Mouse (Mus musculus): ENCODE measurements at regions not wholly inside any gene's neighbourhood (a gene's known extent, or its start where the extent isn't known, plus 50 kb on each side); places are given as distances from the start of the nearest gene placed in this dataset.

DNA sequence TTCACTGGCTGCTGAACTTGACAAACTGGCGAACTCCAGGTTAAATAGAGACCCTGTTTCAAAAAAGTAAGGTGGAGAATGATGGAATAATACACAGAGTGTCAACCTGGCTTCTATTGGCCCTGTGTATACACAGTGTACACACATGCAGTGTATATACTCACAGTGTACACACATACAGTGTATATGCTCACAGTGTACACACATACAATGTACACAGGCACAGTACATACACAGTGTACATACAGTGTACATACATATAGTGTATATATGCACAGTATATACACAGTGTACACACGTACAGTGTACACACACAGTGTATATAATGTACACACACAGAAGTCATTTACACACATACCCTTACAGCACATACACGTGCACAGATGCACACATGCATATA is 52.4 kb upstream of the Aldh1b1 start:
- ATAC-seq (ENCODE audit: insufficient number of reproducible peaks, insufficient read depth, low FRiP score, low read depth) = no peak
- Histone ChIP-seq H3K27me3 (ENCODE audit: control insufficient read depth, insufficient read depth, low read length) (no peaks in the 10 kb centered on the region), H3K4me2 (ENCODE audit: low read length) (no peak overlapping the region), H3K9me3 (ENCODE audit: control insufficient read depth, low read length) (no peaks in the 10 kb centered on the region), H3K4me3 (ENCODE audit: control insufficient read depth in 1 of 2, insufficient read depth in 1 of 2, low read depth in 1 of 2, low read length in 2 of 2) (no peak overlapping the region), H3K36me3 (ENCODE audit: control insufficient read depth, insufficient read depth, low read length) (no peaks in the 10 kb centered on the region), H3K27ac (replicated peaks in 1 of 2; ENCODE audit: control insufficient read depth in 1 of 2, insufficient read depth in 1 of 2, low read depth in 2 of 2, low read length in 2 of 2) (no peak overlapping the region), H3K4me1 (ENCODE audit: control insufficient read depth in 2 of 2, insufficient read depth in 2 of 2, low read length in 2 of 2) (no peaks in the 10 kb centered on the region), H3K9ac (ENCODE audit: low read length) (no peak overlapping the region)
- WGBS = 94% methylated on average over 3 of the region's 3 CpGs

DNA sequence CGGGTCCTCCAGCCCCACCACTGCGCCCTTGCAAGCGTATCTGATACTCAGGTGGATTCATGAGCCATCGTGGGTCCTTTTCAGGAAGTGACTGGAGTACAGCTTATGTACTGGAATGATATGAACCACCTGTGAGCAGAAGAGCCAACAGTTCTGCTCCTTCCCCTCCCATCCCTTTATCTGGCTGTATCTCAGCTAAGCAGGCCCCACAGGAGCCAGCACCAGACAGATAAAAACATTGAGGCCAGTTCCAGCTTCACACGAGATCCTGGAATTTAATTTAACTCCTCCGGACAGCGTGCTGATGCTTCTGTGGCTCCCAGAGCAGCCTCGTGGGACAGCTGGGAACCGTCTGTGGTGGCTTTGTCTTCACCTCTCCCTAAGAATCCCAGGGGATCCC is 53.1 kb upstream of the Aldh1b1 start:
- no peak overlapping the region for H3K27ac ChIP-seq (replicated peaks in 1 of 2; ENCODE audit: control insufficient read depth in 1 of 2, insufficient read depth in 1 of 2, low read depth in 2 of 2, low read length in 2 of 2)
- H3K9ac ChIP-seq (ENCODE audit: low read length) = no peak overlapping the region
- H3K36me3 ChIP-seq (ENCODE audit: control insufficient read depth, insufficient read depth, low read length) = no peaks in the 10 kb centered on the region
- H3K9me3 ChIP-seq (ENCODE audit: control insufficient read depth, low read length) = no peaks in the 10 kb centered on the region
- ATAC-seq (ENCODE audit: insufficient number of reproducible peaks, insufficient read depth, low FRiP score, low read depth) = no peak
- H3K4me3 ChIP-seq (ENCODE audit: control insufficient read depth in 1 of 2, insufficient read depth in 1 of 2, low read depth in 1 of 2, low read length in 2 of 2) = no peak overlapping the region
- WGBS = 48% methylated on average over 9 of the region's 9 CpGs
- H3K4me1 ChIP-seq (ENCODE audit: control insufficient read depth in 2 of 2, insufficient read depth in 2 of 2, low read length in 2 of 2) = no peaks in the 10 kb centered on the region
- H3K4me2 ChIP-seq (ENCODE audit: low read length) = no peak overlapping the region
- H3K27me3 ChIP-seq (ENCODE audit: control insufficient read depth, insufficient read depth, low read length) = no peaks in the 10 kb centered on the region

- 62% methylated on average over 4 of the region's 4 CpGs for WGBS
- Histone ChIP-seq H3K36me3 (ENCODE audit: control insufficient read depth, insufficient read depth, low read length) (no peaks in the 10 kb centered on the region), H3K9me3 (ENCODE audit: control insufficient read depth, low read length) (no peaks in the 10 kb centered on the region), H3K4me1 (ENCODE audit: control insufficient read depth in 2 of 2, insufficient read depth in 2 of 2, low read length in 2 of 2) (peaks cover 0 to 1% of the 10 kb centered on the region in 2 experiments; a peak in 1 of 4 replicates), H3K27ac (replicated peaks in 1 of 2; ENCODE audit: control insufficient read depth in 1 of 2, insufficient read depth in 1 of 2, low read depth in 2 of 2, low read length in 2 of 2) (no peak overlapping the region), H3K27me3 (ENCODE audit: control insufficient read depth, insufficient read depth, low read length) (no peaks in the 10 kb centered on the region), H3K9ac (ENCODE audit: low read length) (no peak overlapping the region), H3K4me2 (ENCODE audit: low read length) (no peak overlapping the region), H3K4me3 (ENCODE audit: control insufficient read depth in 1 of 2, insufficient read depth in 1 of 2, low read depth in 1 of 2, low read length in 2 of 2) (no peak overlapping the region)
- no peak for ATAC-seq (ENCODE audit: insufficient number of reproducible peaks, insufficient read depth, low FRiP score, low read depth)
These were observed 53.9 kb upstream of the Aldh1b1 start for GRCm38 (mm10) chr4:45744849-45745407.

DNA sequence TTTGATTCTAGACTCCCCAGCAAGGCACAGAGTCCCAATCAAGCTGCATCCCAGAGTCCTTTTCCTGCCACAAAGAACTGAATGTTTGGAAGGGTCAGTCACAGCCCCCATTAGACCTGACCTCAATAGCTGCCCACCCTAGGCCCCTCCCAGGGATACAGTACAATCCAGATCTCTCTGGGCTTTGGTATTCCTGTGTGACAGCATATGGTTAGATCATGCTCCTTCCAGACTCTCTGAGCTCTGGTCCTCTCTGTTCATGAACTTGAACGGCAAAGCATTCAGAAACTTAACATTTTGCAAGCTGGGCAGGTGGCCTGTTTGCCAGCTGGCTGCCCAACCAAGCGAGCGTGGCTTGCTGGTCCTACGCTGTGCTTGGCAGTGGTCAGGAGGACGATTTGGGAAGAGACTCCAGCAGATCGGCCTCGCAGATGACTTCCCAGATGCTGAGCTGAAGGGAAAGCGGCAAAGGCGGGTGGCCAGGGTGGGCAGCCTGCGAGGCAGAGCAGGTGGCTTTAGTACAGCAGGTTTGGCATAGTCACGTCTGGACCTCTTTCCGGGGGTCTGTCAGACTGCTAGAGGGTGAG is 58.0 kb upstream of the Aldh1b1 start:
- H3K4me3 ChIP-seq (ENCODE audit: control insufficient read depth in 1 of 2, insufficient read depth in 1 of 2, low read depth in 1 of 2, low read length in 2 of 2) = no peak overlapping the region
- no peak overlapping the region for H3K4me2 ChIP-seq (ENCODE audit: low read length)
- no peak overlapping the region for H3K9ac ChIP-seq (ENCODE audit: low read length)
- H3K27ac ChIP-seq (replicated peaks in 1 of 2; ENCODE audit: control insufficient read depth in 1 of 2, insufficient read depth in 1 of 2, low read depth in 2 of 2, low read length in 2 of 2) = no peak overlapping the region
- no peaks in the 10 kb centered on the region for H3K36me3 ChIP-seq (ENCODE audit: control insufficient read depth, insufficient read depth, low read length)
- H3K27me3 ChIP-seq (ENCODE audit: control insufficient read depth, insufficient read depth, low read length) = no peaks in the 10 kb centered on the region
- WGBS = 87% methylated on average over 12 of the region's 12 CpGs
- no peak for ATAC-seq (ENCODE audit: insufficient number of reproducible peaks, insufficient read depth, low FRiP score, low read depth)
- no peaks in the 10 kb centered on the region for H3K9me3 ChIP-seq (ENCODE audit: control insufficient read depth, low read length)
- H3K4me1 ChIP-seq (ENCODE audit: control insufficient read depth in 2 of 2, insufficient read depth in 2 of 2, low read length in 2 of 2) = peaks cover 5 to 9% of the 10 kb centered on the region in 2 experiments; a peak in 2 of 4 replicates

- Histone ChIP-seq H3K4me1 (ENCODE audit: control insufficient read depth in 2 of 2, insufficient read depth in 2 of 2, low read length in 2 of 2) (peaks cover 5 to 12% of the 10 kb centered on the region in 2 experiments; a peak in 2 of 4 replicates), H3K4me3 (ENCODE audit: control insufficient read depth in 1 of 2, insufficient read depth in 1 of 2, low read depth in 1 of 2, low read length in 2 of 2) (no peak overlapping the region), H3K4me2 (ENCODE audit: low read length) (no peak overlapping the region), H3K27me3 (ENCODE audit: control insufficient read depth, insufficient read depth, low read length) (no peaks in the 10 kb centered on the region), H3K9me3 (ENCODE audit: control insufficient read depth, low read length) (no peaks in the 10 kb centered on the region), H3K27ac (replicated peaks in 1 of 2; ENCODE audit: control insufficient read depth in 1 of 2, insufficient read depth in 1 of 2, low read depth in 2 of 2, low read length in 2 of 2) (no peak overlapping the region), H3K9ac (ENCODE audit: low read length) (no peak overlapping the region), H3K36me3 (ENCODE audit: control insufficient read depth, insufficient read depth, low read length) (no peaks in the 10 kb centered on the region)
- ATAC-seq (ENCODE audit: insufficient number of reproducible peaks, insufficient read depth, low FRiP score, low read depth) = no peak
- WGBS = 83% methylated on average over 5 of the region's 5 CpGs
These were observed 58.5 kb upstream of the Aldh1b1 start for GRCm38 (mm10) chr4:45740319-45740718.

DNA sequence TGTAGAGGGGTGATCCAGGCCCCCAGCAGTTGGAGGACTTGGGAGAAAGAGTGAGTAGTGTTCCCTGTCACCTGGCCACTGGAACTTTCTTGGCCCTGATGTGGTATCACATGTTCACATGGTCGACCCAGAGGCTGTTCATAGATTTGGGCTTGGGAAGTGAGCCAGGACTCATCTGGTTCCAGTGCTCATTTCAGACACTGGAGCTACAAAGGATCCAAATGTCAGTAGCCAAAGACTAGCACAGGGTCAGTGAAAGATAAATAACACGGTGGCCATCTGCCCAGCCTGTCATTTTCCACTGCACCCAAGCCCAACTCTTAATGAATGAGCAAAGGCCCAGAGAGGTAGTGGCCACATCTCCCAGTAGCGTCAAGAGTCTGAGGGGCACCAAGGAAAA is 59.1 kb upstream of the Aldh1b1 start:
- Histone ChIP-seq H3K9ac (ENCODE audit: low read length) (no peak overlapping the region), H3K9me3 (ENCODE audit: control insufficient read depth, low read length) (no peaks in the 10 kb centered on the region), H3K27ac (replicated peaks in 1 of 2; ENCODE audit: control insufficient read depth in 1 of 2, insufficient read depth in 1 of 2, low read depth in 2 of 2, low read length in 2 of 2) (no peak overlapping the region), H3K4me3 (ENCODE audit: control insufficient read depth in 1 of 2, insufficient read depth in 1 of 2, low read depth in 1 of 2, low read length in 2 of 2) (no peak overlapping the region), H3K4me1 (ENCODE audit: control insufficient read depth in 2 of 2, insufficient read depth in 2 of 2, low read length in 2 of 2) (peaks cover 5 to 12% of the 10 kb centered on the region in 2 experiments; a peak in 2 of 4 replicates), H3K4me2 (ENCODE audit: low read length) (no peak overlapping the region), H3K36me3 (ENCODE audit: control insufficient read depth, insufficient read depth, low read length) (no peaks in the 10 kb centered on the region), H3K27me3 (ENCODE audit: control insufficient read depth, insufficient read depth, low read length) (no peaks in the 10 kb centered on the region)
- ATAC-seq (ENCODE audit: insufficient number of reproducible peaks, insufficient read depth, low FRiP score, low read depth) = no peak
- WGBS = 60% methylated on average over 3 of the region's 3 CpGs

DNA sequence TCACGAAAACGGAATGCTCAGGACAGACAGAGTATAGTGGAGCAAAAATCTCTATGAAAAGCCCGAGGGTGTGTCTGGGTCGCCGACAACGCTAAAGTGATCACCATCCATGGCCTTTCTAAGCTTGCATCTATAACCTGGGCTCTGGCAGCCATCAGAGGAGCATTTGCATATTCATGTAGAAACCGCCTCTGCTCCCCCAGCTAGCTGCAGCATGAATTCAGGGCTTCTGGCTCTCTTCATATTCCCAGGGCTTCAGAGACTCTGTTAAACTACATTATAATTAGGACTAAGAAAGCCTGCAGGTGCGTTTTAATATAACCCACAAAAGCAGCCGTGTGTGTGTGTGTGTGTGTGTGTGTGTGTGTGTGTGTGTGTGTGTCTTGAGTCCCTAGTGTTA is 59.7 kb upstream of the Aldh1b1 start:
- H3K4me1 ChIP-seq (ENCODE audit: control insufficient read depth in 2 of 2, insufficient read depth in 2 of 2, low read length in 2 of 2) = peaks cover 5 to 12% of the 10 kb centered on the region in 2 experiments; a peak in 2 of 4 replicates
- no peak overlapping the region for H3K4me2 ChIP-seq (ENCODE audit: low read length)
- H3K27ac ChIP-seq (replicated peaks in 1 of 2; ENCODE audit: control insufficient read depth in 1 of 2, insufficient read depth in 1 of 2, low read depth in 2 of 2, low read length in 2 of 2) = no peak overlapping the region
- no peaks in the 10 kb centered on the region for H3K27me3 ChIP-seq (ENCODE audit: control insufficient read depth, insufficient read depth, low read length)
- H3K4me3 ChIP-seq (ENCODE audit: control insufficient read depth in 1 of 2, insufficient read depth in 1 of 2, low read depth in 1 of 2, low read length in 2 of 2) = no peak overlapping the region
- H3K9ac ChIP-seq (ENCODE audit: low read length) = no peak overlapping the region
- H3K9me3 ChIP-seq (ENCODE audit: control insufficient read depth, low read length) = no peaks in the 10 kb centered on the region
- no peaks in the 10 kb centered on the region for H3K36me3 ChIP-seq (ENCODE audit: control insufficient read depth, insufficient read depth, low read length)
- ATAC-seq (ENCODE audit: insufficient number of reproducible peaks, insufficient read depth, low FRiP score, low read depth) = no peak
- WGBS = 63% methylated on average over 9 of the region's 9 CpGs

- Histone ChIP-seq H3K27ac (replicated peaks in 1 of 2; ENCODE audit: control insufficient read depth in 1 of 2, insufficient read depth in 1 of 2, low read depth in 2 of 2, low read length in 2 of 2) (no peak overlapping the region), H3K4me3 (ENCODE audit: control insufficient read depth in 1 of 2, insufficient read depth in 1 of 2, low read depth in 1 of 2, low read length in 2 of 2) (no peak overlapping the region), H3K4me2 (ENCODE audit: low read length) (no peak overlapping the region), H3K36me3 (ENCODE audit: control insufficient read depth, insufficient read depth, low read length) (no peaks in the 10 kb centered on the region), H3K4me1 (ENCODE audit: control insufficient read depth in 2 of 2, insufficient read depth in 2 of 2, low read length in 2 of 2) (peaks cover 5 to 12% of the 10 kb centered on the region in 2 experiments; a peak in 2 of 4 replicates), H3K9ac (ENCODE audit: low read length) (no peak overlapping the region), H3K9me3 (ENCODE audit: control insufficient read depth, low read length) (no peaks in the 10 kb centered on the region), H3K27me3 (ENCODE audit: control insufficient read depth, insufficient read depth, low read length) (no peaks in the 10 kb centered on the region)
- ATAC-seq (ENCODE audit: insufficient number of reproducible peaks, insufficient read depth, low FRiP score, low read depth) = no peak
- WGBS = 54% methylated on average over 11 of the region's 11 CpGs
These were observed 60.1 kb upstream of the Aldh1b1 start for GRCm38 (mm10) chr4:45738746-45739145.
